Mouse (Mus musculus) right cerebral cortex, postnatal 10 days (tissue): ENCODE measurements around the gene 9230102O04Rik.
A peak's percentile ranks its signal among the peaks of the same experiment; 100 is the strongest.

ENCODE experiments used
- DNase-seq, 2 experiments: peaks; one replicate each; pipeline ENCODE4 v3.0.0; 2021; ENCODE audit warnings: low spot score in 2 of 2

Gene 9230102O04Rik

GRCm38 (mm10) chr2:9885217-9885770 is 4.0 kb downstream of the 9230102O04Rik start:
- DNase-seq, result no peak

- no peak for DNase-seq
Measured at GRCm38 (mm10) chr2:9884533-9885216, 4.7 kb downstream of the 9230102O04Rik start.

GRCm38 (mm10) chr2:9883803-9884532 is 5.4 kb downstream of the 9230102O04Rik start:
- DNase-seq, result no peak

- DNase-seq, result no peak
Measured at GRCm38 (mm10) chr2:9882926-9883802, 6.2 kb downstream of the 9230102O04Rik start.

- DNase-seq, result no peak
Measured at GRCm38 (mm10) chr2:9882371-9882925, 6.9 kb downstream of the 9230102O04Rik start.

- no peak for DNase-seq
Measured at GRCm38 (mm10) chr2:9881611-9882023, 7.7 kb downstream of the 9230102O04Rik start.

GRCm38 (mm10) chr2:9881051-9881591 is 8.2 kb downstream of the 9230102O04Rik start, which contains the start of gene 4930412O13Rik:
Gene 4930412O13Rik (plus strand): TSS chr2:9881252.
- no peak for DNase-seq

GRCm38 (mm10) chr2:9880271-9880670 is 9.1 kb downstream of the 9230102O04Rik start:
- no peak for DNase-seq

GRCm38 (mm10) chr2:9879493-9879892 is 9.8 kb downstream of the 9230102O04Rik start:
- peak; percentile 81 to 82 for DNase-seq

GRCm38 (mm10) chr2:9879092-9879491 is 10.2 kb downstream of the 9230102O04Rik start:
- DNase-seq, result no peak

GRCm38 (mm10) chr2:9878564-9879081 is 10.7 kb downstream of the 9230102O04Rik start:
- no peak for DNase-seq

- no peak for DNase-seq
Measured at GRCm38 (mm10) chr2:9877966-9878563, 11.3 kb downstream of the 9230102O04Rik start.

GRCm38 (mm10) chr2:9877326-9877690 is 12.0 kb downstream of the 9230102O04Rik start:
- no peak for DNase-seq

- DNase-seq, result no peak
Measured at GRCm38 (mm10) chr2:9876621-9877325, 12.6 kb downstream of the 9230102O04Rik start.

- no peak for DNase-seq
Measured at GRCm38 (mm10) chr2:9875676-9876357, 13.5 kb downstream of the 9230102O04Rik start.

GRCm38 (mm10) chr2:9875220-9875619 is 14.1 kb downstream of the 9230102O04Rik start:
- DNase-seq, result no peak

GRCm38 (mm10) chr2:9874467-9875219 is 14.7 kb downstream of the 9230102O04Rik start:
- no peak for DNase-seq

- no peak for DNase-seq
Measured at GRCm38 (mm10) chr2:9873757-9874156, 15.6 kb downstream of the 9230102O04Rik start.

GRCm38 (mm10) chr2:9872682-9873081 is 16.7 kb downstream of the 9230102O04Rik start:
- DNase-seq, result no peak
